Comparison of ENCODE assay signal across 26 mouse cellular contexts in genomic region chr11:35288761-35289278, GRCm38 (mm10).
A peak's percentile ranks its signal among the peaks of the same experiment; 100 is the strongest.
DNase-seq lines count a peak whose midpoint lies in the region; ATAC-seq and TF ChIP-seq lines count a peak whose summit lies in the region.
"Had no signal": no experiment of that assay in that cellular context is flagged by ENCODE, and none has a peak within 500 bp of the region (broad histone marks: within the 10 kb centered on the region; RNA-seq: fewer than 3 reads in every experiment).

No protein-coding gene starts in this region.

- ATAC-seq in lung, postnatal 0 days, result peak; percentile 47
- no peak for ATAC-seq in liver, embryonic 11.5 days (replicated peaks; ENCODE audit: low FRiP score)
- ATAC-seq: forebrain, embryonic 14.5 days; intestine, postnatal 0 days; midbrain, embryonic 15.5 days had no signal

- no peak for TF ChIP-seq CTCF in kidney, adult 2 months (conservative IDR thresholded peaks at IDR 0.05; ENCODE audit: insufficient read depth, insufficient read length, low read depth, low read length)
- TF ChIP-seq CTCF in lung, postnatal 0 days (IDR thresholded peaks at IDR 0.05), result no peak
- no peak for TF ChIP-seq CTCF in lung, adult 2 months (IDR thresholded peaks at IDR 0.05; ENCODE audit: insufficient read depth, low read length)

- no peak for TF ChIP-seq EP300 in lung, postnatal 0 days (IDR thresholded peaks at IDR 0.05)

- peak; percentile 44 for DNase-seq in kidney, adult 2 months
- DNase-seq in kidney, adult 8-10 months, result no peak
- DNase-seq in lung, postnatal 0 days (ENCODE audit: low spot score), result peak; percentile 43
- no peak for DNase-seq in lung, adult 2 months
- peak; percentile 47 for DNase-seq in lung, postnatal 10 days
- DNase-seq in lung, postnatal 4 days, result peak; percentile 22 to 44
- DNase-seq in Muller cell, postnatal 12 days (ENCODE audit: inconsistent ontology term), result no peak
- DNase-seq in liver, embryonic 11.5 days (ENCODE audit: low spot score), result no peak
- DNase-seq: adrenal gland, adult 8-10 months; cerebellum, adult 9-10 months; cerebellum, postnatal 36 days; heart, postnatal 4 days; kidney, postnatal 4 days; layer of hippocampus, adult 9-11 months; liver; right cerebral cortex, adult 18-20 months had no signal

- H3K4me3 ChIP-seq in kidney, adult 2 months (ENCODE audit: insufficient read depth, low read depth, low read length), result no peak overlapping the region
- no peak overlapping the region for H3K4me3 ChIP-seq in lung, postnatal 0 days (ENCODE audit: low read depth, low read length)
- H3K4me3 ChIP-seq in lung, adult 2 months (replicated peaks; ENCODE audit: extremely low read depth, low read depth, low read length), result no peak overlapping the region
- no peak overlapping the region for H3K4me3 ChIP-seq in liver, embryonic 11.5 days (ENCODE audit: low read depth, low read length)
- H3K4me3 ChIP-seq: hindbrain, embryonic 13.5 days; liver, embryonic 15.5 days; midbrain, embryonic 10.5 days; midbrain, embryonic 15.5 days; neural tube, embryonic 12.5 days had no signal

- no peak overlapping the region for H3K9ac ChIP-seq in lung, postnatal 0 days (replicated peaks; ENCODE audit: low read depth)
- no peak overlapping the region for H3K9ac ChIP-seq in liver, embryonic 11.5 days (ENCODE audit: low read depth, low read length)
- H3K9ac ChIP-seq: hindbrain, embryonic 13.5 days; liver, embryonic 15.5 days; midbrain, embryonic 15.5 days; neural tube, embryonic 12.5 days had no signal

- TF ChIP-seq POLR2A in kidney, adult 2 months (IDR thresholded peaks at IDR 0.05; ENCODE audit: low read depth, low read length), result no peak
- TF ChIP-seq POLR2A in lung, adult 2 months (IDR thresholded peaks at IDR 0.05; ENCODE audit: borderline replicate concordance, extremely low read depth, low read depth, low read length), result no peak

- H3K4me2 ChIP-seq in lung, postnatal 0 days (replicated peaks; ENCODE audit: low read depth, low read length), result no peak overlapping the region
- H3K4me2 ChIP-seq in liver, embryonic 11.5 days, result no peak overlapping the region
- H3K4me2 ChIP-seq: hindbrain, embryonic 13.5 days; liver, embryonic 15.5 days; midbrain, embryonic 15.5 days; neural tube, embryonic 12.5 days had no signal

- H3K9me3 ChIP-seq in lung, postnatal 0 days (ENCODE audit: low read length), result no peaks in the 10 kb centered on the region
- H3K9me3 ChIP-seq in liver, embryonic 11.5 days (ENCODE audit: control insufficient read depth, low read length), result no peaks in the 10 kb centered on the region
- H3K9me3 ChIP-seq: hindbrain, embryonic 13.5 days; liver, embryonic 15.5 days; midbrain, embryonic 10.5 days; midbrain, embryonic 15.5 days; neural tube, embryonic 12.5 days had no signal

- H3K27ac ChIP-seq in kidney, adult 2 months (ENCODE audit: insufficient read depth, low read depth, low read length), result no peak overlapping the region
- H3K27ac ChIP-seq in lung, postnatal 0 days (ENCODE audit: low read length), result no peak overlapping the region
- no peak overlapping the region for H3K27ac ChIP-seq in liver, embryonic 11.5 days (ENCODE audit: low read depth, low read length)
- H3K27ac ChIP-seq: hindbrain, embryonic 13.5 days; kidney, postnatal 0 days; liver, embryonic 15.5 days; midbrain, embryonic 10.5 days; midbrain, embryonic 15.5 days; neural tube, embryonic 12.5 days; stomach, postnatal 0 days had no signal

- H3K4me1 ChIP-seq in kidney, adult 2 months (ENCODE audit: control insufficient read depth, insufficient read depth, low read length), result no peaks in the 10 kb centered on the region
- no peaks in the 10 kb centered on the region for H3K4me1 ChIP-seq in lung, postnatal 0 days (ENCODE audit: insufficient read depth, low read depth, low read length)
- no peaks in the 10 kb centered on the region for H3K4me1 ChIP-seq in lung, adult 2 months (ENCODE audit: control insufficient read depth, insufficient read depth, low read length)
- no peaks in the 10 kb centered on the region for H3K4me1 ChIP-seq in liver, embryonic 11.5 days (replicated peaks; ENCODE audit: control insufficient read depth, insufficient read depth, low read length)
- H3K4me1 ChIP-seq: liver, embryonic 15.5 days had no signal

- no peaks in the 10 kb centered on the region for H3K27me3 ChIP-seq in kidney, adult 2 months (replicated peaks; ENCODE audit: control insufficient read depth, insufficient read depth, low read length)
- H3K27me3 ChIP-seq in lung, postnatal 0 days (replicated peaks; ENCODE audit: insufficient read depth, low read length), result 0 out of 2 replicates have a peak, but pooled peaks cover 3% of the 10 kb centered on the region
- no peaks in the 10 kb centered on the region for H3K27me3 ChIP-seq in liver, embryonic 11.5 days (replicated peaks; ENCODE audit: control insufficient read depth, insufficient read depth, low read length)
- H3K27me3 ChIP-seq: CH12.LX; liver, embryonic 15.5 days; midbrain, embryonic 15.5 days; neural tube, embryonic 12.5 days had no signal

- H3K36me3 ChIP-seq in kidney, adult 2 months (ENCODE audit: control insufficient read depth, insufficient read depth, low read length), result no peaks in the 10 kb centered on the region
- H3K36me3 ChIP-seq in lung, postnatal 0 days (ENCODE audit: insufficient read depth, low read length), result no peaks in the 10 kb centered on the region
- H3K36me3 ChIP-seq in liver, embryonic 11.5 days (ENCODE audit: control insufficient read depth, insufficient read depth, low read length), result no peaks in the 10 kb centered on the region
- H3K36me3 ChIP-seq: hindbrain, embryonic 13.5 days; liver, embryonic 15.5 days; midbrain, embryonic 10.5 days; midbrain, embryonic 15.5 days; neural tube, embryonic 12.5 days had no signal

- 56% methylated on average over 14 of the region's 14 CpGs for WGBS in kidney, adult 2 months
- WGBS in lung, postnatal 0 days, result 47% methylated on average over 14 of the region's 14 CpGs
- WGBS in lung, adult 2 months, result 50% methylated on average over 14 of the region's 14 CpGs
- 63% methylated on average over 14 of the region's 14 CpGs for WGBS in liver, embryonic 11.5 days

Comparison
In these comparisons a context has a peak if more than half of its experiments do, and no peak if none do; other contexts are left out.
1. DNase-seq: peak in kidney, adult 2 months (single experiment), lung, postnatal 0 days (single experiment), lung, postnatal 10 days (single experiment) and lung, postnatal 4 days (2 of 2); none in kidney, adult 8-10 months (0 of 2), lung, adult 2 months (single experiment), Muller cell, postnatal 12 days (single experiment) and liver, embryonic 11.5 days (single experiment).